Mouse (Mus musculus) CD4-positive, CD25-positive, alpha-beta regulatory T cell (primary cell): ENCODE data around the gene Gm9745. TPM values are rescaled to one million over a fixed set of nuclear protein-coding genes. Genes with fewer than 3 reads are reported as not detected.

Source experiments
- polyA plus RNA-seq: library from polyadenylated mRNA; unstranded; fragments of 100-300 nt; shearing (Covaris generic); gene quantifications from one replicate; pipeline ENCODE4 v1.2.1, GENCODE M21; 2017

Gm9745 gene
- not detected for polyA plus RNA-seq

GRCm38 (mm10) chr13:8948131-8948530 lies at the start of gene Gm9745:
TSS of gene Gm9745 (minus strand) at chr13:8948231.

GRCm38 (mm10) chr13:8995990-8996786 lies 48.2 kb upstream of the Gm9745 start, which contains the start of gene Gtpbp4:
TSS of gene Gtpbp4 (minus strand) at chr13:8996083.

GRCm38 (mm10) chr13:8952563-8952962 lies 4.5 kb upstream of the Gm9745 start, which contains the start of gene Idi2:
TSS of gene Idi2 (plus strand) at chr13:8952863.

Other genes starting within 250 kb of the Gm9745 start
- gene Wdr37, start 76.3 kb downstream of the Gm9745 start, polyA plus RNA-seq = 36.4 TPM
- 29.6 TPM for gene Idi1, start 62.7 kb downstream of the Gm9745 start, polyA plus RNA-seq
- gene Idi2, start 4.6 kb upstream of the Gm9745 start, polyA plus RNA-seq = not detected
- 97.6 TPM for gene Gtpbp4, start 47.9 kb upstream of the Gm9745 start, polyA plus RNA-seq
- 63.6 TPM for gene Larp4b, start 145.7 kb upstream of the Gm9745 start, polyA plus RNA-seq